Mouse (Mus musculus) yolk sac, embryonic 10.5 days (tissue): ENCODE results near the gene Mpv17l2.

Experiments used
- DNase-seq: peaks from one replicate; pipeline ENCODE4 v3.0.0-alpha.2; 2017; ENCODE audit warnings: low spot score

The Mpv17l2 gene

GRCm38 (mm10) chr8:70750128-70750680, 10.5 kb downstream of the Mpv17l2 start:
- no peak for DNase-seq

- DNase-seq: no peak
Measured at GRCm38 (mm10) chr8:70749097-70749674, 11.6 kb downstream of the Mpv17l2 start.

- no peak for DNase-seq
Measured at GRCm38 (mm10) chr8:70748246-70749096, 12.3 kb downstream of the Mpv17l2 start.

- DNase-seq: no peak
Measured at GRCm38 (mm10) chr8:70747211-70747890, 13.4 kb downstream of the Mpv17l2 start.

- no peak for DNase-seq
Measured at GRCm38 (mm10) chr8:70746676-70747075, 14.1 kb downstream of the Mpv17l2 start.

- DNase-seq: no peak
Measured at GRCm38 (mm10) chr8:70745691-70746220, 15.0 kb downstream of the Mpv17l2 start.

- DNase-seq: no peak
Measured at GRCm38 (mm10) chr8:70744806-70745205, 15.9 kb downstream of the Mpv17l2 start.

- DNase-seq: peak; percentile 47
Measured at GRCm38 (mm10) chr8:70743656-70744590, 16.8 kb downstream of the Mpv17l2 start.

GRCm38 (mm10) chr8:70742981-70743655, 17.6 kb downstream of the Mpv17l2 start:
- DNase-seq: no peak

GRCm38 (mm10) chr8:70742176-70742575, 18.6 kb downstream of the Mpv17l2 start:
- no peak for DNase-seq

- no peak for DNase-seq
Measured at GRCm38 (mm10) chr8:70741661-70742060, 19.1 kb downstream of the Mpv17l2 start.

- DNase-seq: no peak
Measured at GRCm38 (mm10) chr8:70738211-70738610, 22.5 kb downstream of the Mpv17l2 start.

GRCm38 (mm10) chr8:70737705-70738104, 23.0 kb downstream of the Mpv17l2 start:
- DNase-seq: no peak

- DNase-seq: no peak
Measured at GRCm38 (mm10) chr8:70730956-70731355, 29.8 kb downstream of the Mpv17l2 start.

- DNase-seq: no peak
Measured at GRCm38 (mm10) chr8:70729808-70730475, 30.8 kb downstream of the Mpv17l2 start.

- no peak for DNase-seq
Measured at GRCm38 (mm10) chr8:70726721-70727120, 34.0 kb downstream of the Mpv17l2 start.

GRCm38 (mm10) chr8:70725792-70726447, 34.8 kb downstream of the Mpv17l2 start:
- no peak for DNase-seq

GRCm38 (mm10) chr8:70724216-70724615, 36.5 kb downstream of the Mpv17l2 start:
- DNase-seq: no peak

GRCm38 (mm10) chr8:70723486-70724210, 37.1 kb downstream of the Mpv17l2 start, which contains the start of gene Pde4c:
Pde4c (plus strand) TSS chr8:70723720.
- DNase-seq: peak; percentile 89
